Mouse (Mus musculus) testis, adult 2 months (tissue): ENCODE data around the gene Unc45a. TPM values are rescaled to one million over a fixed set of nuclear protein-coding genes. Genes with fewer than 3 reads are reported as not detected.

ENCODE experiments used
- H3K27ac ChIP-seq: fragments of 200-500 bp; 2 replicates; pipeline ENCODE4 v1.5.1; 2012; ENCODE audit warnings: low read depth, low read length; ENCODE audit not compliant: control insufficient read depth, insufficient read depth
- H3K27me3 ChIP-seq: fragments of 200-500 bp; 2 replicates; pipeline ENCODE4 v1.6.1; 2012; ENCODE audit warnings: mild to moderate bottlenecking, low read length, moderate library complexity; ENCODE audit not compliant: control insufficient read depth, insufficient read depth
- H3K36me3 ChIP-seq: fragments of 200-500 bp; 2 replicates; pipeline ENCODE4 v1.6.1; 2012; ENCODE audit warnings: mild to moderate bottlenecking, low read length; ENCODE audit not compliant: control insufficient read depth, insufficient read depth
- H3K4me1 ChIP-seq: fragments of 200-500 bp; 2 replicates; pipeline ENCODE4 v1.6.1; 2012; ENCODE audit warnings: low read length; ENCODE audit not compliant: control insufficient read depth, insufficient read depth
- H3K4me3 ChIP-seq: fragments of 200-500 bp; 2 replicates; pipeline ENCODE4 v1.5.1; 2012; ENCODE audit warnings: low read depth, mild to moderate bottlenecking, low read length, moderate library complexity, mixed read lengths; ENCODE audit not compliant: control insufficient read depth
- CTCF ChIP-seq: fragments of 200-500 bp; IDR thresholded peaks from 2 replicates; pipeline ENCODE4 v1.5.1; 2012; ENCODE audit warnings: low read depth, mild to moderate bottlenecking, inconsistent platforms, low read length, moderate library complexity; ENCODE audit not compliant: control insufficient read depth, insufficient read depth, insufficient replicate concordance
- POLR2A ChIP-seq: fragments of 200-500 bp; IDR thresholded peaks from 2 replicates; pipeline ENCODE4 v1.6.1; 2012; ENCODE audit warnings: low read depth, mild to moderate bottlenecking, inconsistent platforms, low read length, moderate library complexity; ENCODE audit not compliant: control insufficient read depth
- polyA plus RNA-seq: library from polyadenylated mRNA; depleted of rRNA; stranded (reverse); fragments of >200 nt; gene quantifications from 2 replicates; pipeline ENCODE4 v1.2.3, GENCODE M21; 2012; rRNA removed

Unc45a gene
- polyA plus RNA-seq = 9.4 and 21.9 TPM in 2 replicates

DNA sequence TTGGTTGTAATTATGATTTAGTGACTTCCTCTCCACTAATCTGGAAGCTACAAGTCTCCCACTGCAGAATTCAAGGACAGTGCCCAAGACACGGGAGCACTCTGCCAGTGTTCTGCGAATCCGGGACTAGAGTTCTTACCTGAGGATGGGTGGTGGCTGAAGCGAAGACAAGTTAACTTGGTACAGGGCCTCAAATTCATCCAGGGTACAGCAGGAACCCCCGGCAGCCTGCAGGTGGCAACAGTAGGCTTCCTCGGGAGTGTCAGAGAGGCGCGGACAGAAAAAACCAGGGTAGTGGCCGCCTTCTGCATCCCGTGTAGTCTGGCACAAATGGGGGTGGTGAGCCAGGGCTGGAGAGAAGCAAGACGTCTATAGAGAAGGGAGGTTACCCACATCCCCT lies at the start of gene Unc45a:
TSS of gene Unc45a (minus strand) at position 213 of the 400 bp plus-strand sequence.
- no peaks in the 10 kb centered on the region for H3K27me3 ChIP-seq
- peak within 1 kb of the TSS; percentile 71 for H3K27ac ChIP-seq
- H3K4me1 ChIP-seq = peaks cover 23% of the 10 kb centered on the region
- no peak for TF ChIP-seq POLR2A
- TF ChIP-seq CTCF = peak; percentile 53; the same call in 1 of the 2 replicates
- peak within 1 kb of the TSS; percentile 75 for H3K4me3 ChIP-seq
- H3K36me3 ChIP-seq = no peaks in the 10 kb centered on the region

DNA sequence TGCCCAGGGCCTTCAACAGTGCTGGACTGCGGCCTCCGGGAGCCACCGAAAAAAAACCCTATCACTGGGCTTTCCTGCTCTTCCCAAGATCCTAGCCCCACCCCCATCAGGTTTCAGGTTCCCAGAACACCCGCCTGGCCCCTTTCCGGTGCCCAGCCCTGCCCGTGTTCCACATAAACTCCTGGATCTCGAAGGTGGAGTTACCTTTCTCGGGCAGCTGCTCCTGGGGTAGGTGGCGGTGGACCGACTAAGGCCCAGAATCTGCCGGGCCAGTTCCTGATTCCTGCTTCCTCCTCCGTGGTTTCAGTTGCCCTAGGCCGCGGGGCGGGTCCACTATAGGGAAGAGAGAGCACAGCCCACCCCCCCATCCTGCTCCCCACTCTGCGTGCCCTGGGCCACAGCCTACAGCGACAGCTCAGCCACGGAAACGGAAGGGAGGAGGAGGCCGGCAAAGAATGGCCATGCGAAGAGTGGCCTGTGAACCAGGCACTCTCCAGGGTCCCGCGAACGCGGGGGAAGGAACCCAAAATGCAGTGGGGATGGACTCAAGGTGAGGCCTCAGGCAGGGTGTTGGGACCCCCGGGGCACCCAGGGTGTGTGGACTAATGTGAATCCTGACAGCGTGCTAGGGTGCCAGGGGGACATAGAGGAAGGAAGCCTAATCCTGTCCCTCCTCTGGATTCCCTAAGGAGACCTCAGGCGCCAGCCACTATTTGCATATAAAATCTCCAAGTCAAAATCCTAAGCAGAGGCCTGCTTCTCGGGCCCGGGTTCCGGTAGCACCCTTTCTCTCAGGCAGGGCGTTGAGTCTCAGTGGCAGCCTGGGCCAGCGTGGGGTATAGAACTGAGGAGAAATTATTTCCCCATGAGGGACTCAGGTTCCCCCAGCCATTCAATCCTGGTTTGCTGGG lies 47.1 kb upstream of the Unc45a start, which contains the start of gene Fes:
TSS of gene Fes (minus strand) at position 314 of the 911 bp plus-strand sequence.
- H3K4me1 ChIP-seq = peaks cover 23% of the 10 kb centered on the region
- no peaks in the 10 kb centered on the region for H3K27me3 ChIP-seq
- TF ChIP-seq CTCF (no peak), POLR2A (no peak; the same call in 1 of the 2 replicates)
- H3K36me3 ChIP-seq = no peaks in the 10 kb centered on the region
- H3K4me3 ChIP-seq = peak within 1 kb of the TSS; percentile 68
- H3K27ac ChIP-seq = peak within 1 kb of the TSS; percentile 63

DNA sequence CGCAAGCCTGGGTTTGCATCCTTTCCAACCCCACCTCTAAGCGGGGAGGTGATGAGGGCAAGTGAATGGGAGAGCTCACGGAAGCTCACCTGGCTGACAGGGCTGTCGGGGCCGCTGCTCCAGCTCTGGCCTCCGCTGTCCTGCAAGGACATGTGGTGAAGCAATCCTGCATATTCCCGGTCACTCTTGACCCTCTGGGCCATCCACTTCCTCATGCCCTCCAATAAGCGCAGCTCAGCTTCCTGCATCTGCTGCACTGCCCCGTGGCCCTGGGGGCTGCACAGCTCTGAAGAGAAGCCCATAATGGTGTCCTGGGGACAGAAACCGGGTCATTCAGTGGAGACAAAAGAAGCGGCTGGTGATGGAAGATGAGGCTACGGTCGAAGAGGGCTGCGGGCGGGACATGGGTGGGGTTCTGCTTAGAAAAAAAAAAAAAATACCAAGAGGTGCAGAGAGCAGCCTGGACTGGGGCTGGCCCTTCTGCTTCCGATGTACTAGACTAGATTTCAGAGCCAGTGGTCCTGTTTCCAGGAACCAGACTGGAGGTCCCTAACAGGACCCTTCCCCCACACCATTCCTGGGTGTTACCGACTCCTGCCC lies 46.3 kb upstream of the Unc45a start:
- H3K27ac ChIP-seq = peak overlapping the region; percentile 45
- H3K4me1 ChIP-seq = peaks cover 23% of the 10 kb centered on the region
- H3K4me3 ChIP-seq = peak overlapping the region; percentile 68
- no peaks in the 10 kb centered on the region for H3K27me3 ChIP-seq
- no peak for TF ChIP-seq POLR2A
- no peak for TF ChIP-seq CTCF
- H3K36me3 ChIP-seq = no peaks in the 10 kb centered on the region

DNA sequence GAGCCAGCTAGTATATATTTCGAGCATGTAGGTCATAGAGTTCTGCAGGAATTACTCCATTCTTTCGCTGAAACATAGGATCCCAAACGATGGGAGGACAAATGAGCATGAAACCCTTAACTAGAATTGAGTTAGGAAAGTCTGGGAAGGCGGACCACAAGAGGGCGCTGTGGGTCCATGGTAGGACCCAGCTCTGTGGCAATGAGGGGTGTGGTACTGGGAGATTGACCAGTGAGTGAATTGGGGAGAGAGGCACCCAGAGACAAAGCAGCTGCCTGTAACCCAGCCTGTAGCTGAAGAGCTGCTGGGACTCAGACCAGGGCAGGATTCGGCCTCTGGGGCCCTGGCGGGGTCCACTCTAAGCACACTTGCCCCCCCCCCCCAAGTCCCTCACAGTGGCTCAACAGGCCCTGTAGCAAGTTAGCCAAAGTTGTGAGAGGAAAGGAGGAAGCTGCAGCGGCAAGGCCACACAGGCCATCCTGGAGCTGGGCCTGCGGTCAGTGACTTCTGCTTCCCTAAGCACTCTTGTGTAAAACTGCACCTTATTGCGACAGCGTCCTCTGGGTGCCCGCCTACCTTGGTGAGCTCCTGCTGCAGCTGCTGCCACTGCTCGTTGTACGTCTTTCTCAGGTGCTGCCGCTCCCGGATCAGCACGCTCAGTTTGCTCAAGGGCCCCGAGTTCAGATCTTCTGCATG lies 45.6 kb upstream of the Unc45a start:
- Histone ChIP-seq H3K36me3 (no peaks in the 10 kb centered on the region), H3K4me3 (peak overlapping the region; percentile 60), H3K27me3 (no peaks in the 10 kb centered on the region), H3K27ac (peak overlapping the region; percentile 45; the same call in 1 of the 2 replicates), H3K4me1 (peaks cover 23% of the 10 kb centered on the region)
- TF ChIP-seq CTCF = peak; percentile 93; the same call in 1 of the 2 replicates
- no peak for TF ChIP-seq POLR2A

DNA sequence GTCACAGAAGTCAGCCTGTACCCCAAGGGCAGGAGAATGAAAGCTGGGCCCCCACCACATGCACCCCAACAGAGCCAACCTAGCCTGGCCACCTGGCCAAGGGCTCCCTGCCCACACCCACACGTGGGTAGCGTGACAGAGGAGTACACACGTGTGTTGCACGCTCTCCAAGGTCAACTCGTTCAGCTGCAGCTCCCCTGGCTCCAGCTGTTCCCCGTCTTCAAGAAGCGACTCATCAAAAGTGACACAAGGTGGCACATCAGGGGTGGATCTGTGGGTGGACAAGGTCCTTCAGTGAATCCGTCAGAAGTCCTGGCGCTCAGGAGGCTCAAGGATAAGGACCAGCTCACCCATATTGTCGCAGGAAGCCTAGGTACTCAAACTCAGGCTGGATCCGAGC lies 42.1 kb upstream of the Unc45a start:
- no peak for TF ChIP-seq POLR2A
- no peak for TF ChIP-seq CTCF
- Histone ChIP-seq H3K4me3 (no peak overlapping the region), H3K27ac (no peak overlapping the region), H3K27me3 (no peaks in the 10 kb centered on the region), H3K36me3 (no peaks in the 10 kb centered on the region), H3K4me1 (peaks cover 19% of the 10 kb centered on the region)

DNA sequence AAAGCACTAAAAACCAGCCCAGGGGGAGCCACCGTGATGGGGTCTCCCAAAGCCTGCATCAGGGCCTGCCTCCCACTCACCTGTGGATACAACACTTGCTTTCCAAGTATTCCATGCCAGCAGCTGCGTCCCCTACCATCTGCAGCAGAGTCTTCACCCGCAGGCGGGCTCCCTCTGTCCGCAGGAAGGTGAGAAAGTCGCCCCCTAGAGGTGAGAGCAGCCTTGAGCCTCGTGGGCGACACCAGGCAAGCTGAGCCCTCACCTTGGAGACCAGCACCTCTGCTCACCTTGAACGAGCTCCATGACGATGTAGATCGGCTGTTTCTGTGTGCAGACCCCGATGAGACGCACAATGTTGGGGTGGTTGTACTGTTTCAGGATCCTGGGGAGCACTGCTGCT lies 38.7 kb upstream of the Unc45a start:
- Histone ChIP-seq H3K27ac (no peak overlapping the region), H3K36me3 (no peaks in the 10 kb centered on the region), H3K4me3 (no peak overlapping the region), H3K27me3 (no peaks in the 10 kb centered on the region), H3K4me1 (peaks cover 4% of the 10 kb centered on the region)
- TF ChIP-seq CTCF (peak; percentile 50; the same call in 1 of the 2 replicates), POLR2A (no peak)

DNA sequence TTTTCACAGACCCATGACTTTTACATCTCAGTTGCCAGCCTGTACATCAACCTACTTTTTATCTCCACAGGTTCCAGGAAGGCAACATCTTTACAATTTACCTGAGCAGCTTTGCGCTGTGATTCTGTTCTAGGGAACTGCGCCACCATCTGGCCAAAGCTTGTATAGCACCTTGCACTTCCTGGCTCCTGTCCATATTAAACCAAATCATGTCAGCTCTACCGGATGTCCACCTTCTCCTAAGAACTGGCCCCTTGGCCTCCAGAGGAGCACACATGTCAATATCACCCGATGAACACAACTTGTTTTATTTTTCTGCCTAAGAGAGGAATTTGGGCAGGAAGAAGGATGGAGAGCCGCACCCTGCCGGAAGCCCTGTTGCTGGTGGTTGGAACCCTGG lies 36.7 kb upstream of the Unc45a start:
- Histone ChIP-seq H3K27me3 (no peaks in the 10 kb centered on the region), H3K36me3 (no peaks in the 10 kb centered on the region), H3K4me1 (peaks cover 2% of the 10 kb centered on the region; the same call in 1 of the 2 replicates), H3K4me3 (no peak overlapping the region), H3K27ac (no peak overlapping the region)
- peak; percentile 85; the same call in 1 of the 2 replicates for TF ChIP-seq CTCF
- TF ChIP-seq POLR2A = no peak
